Mouse (Mus musculus) hindlimb bud, embryonic 11.5 days (tissue): ENCODE measurements around the gene Nek7.

ENCODE experiments used
- DNase-seq: peaks from one replicate; pipeline ENCODE4 v3.0.0-alpha.2; 2012; ENCODE audit warnings: low read depth, low spot score; ENCODE audit errors: extremely low spot score

Nek7 gene

DNA sequence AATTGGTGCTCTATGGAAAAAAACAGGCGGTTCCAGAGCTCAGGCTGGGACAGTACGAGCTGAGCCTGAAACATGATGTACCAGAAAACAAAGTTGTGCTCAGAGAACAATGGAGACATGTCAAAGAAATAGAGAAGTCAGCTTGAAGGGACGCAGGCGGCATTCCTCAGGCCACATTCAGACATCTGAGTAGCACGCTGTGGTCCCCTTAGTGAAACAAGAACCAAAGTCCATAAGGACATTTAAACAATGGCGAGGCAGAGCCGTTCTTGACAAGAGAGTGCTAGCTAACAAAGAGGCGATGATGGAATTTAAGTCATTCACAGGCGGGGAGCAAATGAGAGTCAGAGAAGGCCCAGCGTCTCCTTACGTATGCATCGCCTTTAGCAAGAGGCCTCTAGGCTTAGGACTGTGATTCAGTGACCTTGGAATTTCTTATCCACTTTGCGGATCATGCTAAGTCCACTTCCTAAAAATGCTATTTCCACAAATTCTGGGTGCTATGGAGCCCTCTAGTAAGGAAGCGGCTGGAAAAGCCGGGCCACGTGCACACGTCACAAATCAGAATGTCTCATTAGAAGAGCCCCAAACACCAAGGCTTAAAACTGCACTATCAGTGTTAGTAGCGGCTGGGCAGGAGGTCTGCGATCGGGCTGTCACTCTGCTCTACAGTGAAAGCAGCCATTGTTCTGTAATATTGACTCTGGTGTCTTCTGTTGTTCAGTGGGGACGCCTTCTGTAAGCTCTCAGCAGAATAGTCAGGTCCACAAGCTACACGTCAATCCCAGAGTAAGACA is 48.2 kb downstream of the Nek7 start:
- no peak for DNase-seq

DNA sequence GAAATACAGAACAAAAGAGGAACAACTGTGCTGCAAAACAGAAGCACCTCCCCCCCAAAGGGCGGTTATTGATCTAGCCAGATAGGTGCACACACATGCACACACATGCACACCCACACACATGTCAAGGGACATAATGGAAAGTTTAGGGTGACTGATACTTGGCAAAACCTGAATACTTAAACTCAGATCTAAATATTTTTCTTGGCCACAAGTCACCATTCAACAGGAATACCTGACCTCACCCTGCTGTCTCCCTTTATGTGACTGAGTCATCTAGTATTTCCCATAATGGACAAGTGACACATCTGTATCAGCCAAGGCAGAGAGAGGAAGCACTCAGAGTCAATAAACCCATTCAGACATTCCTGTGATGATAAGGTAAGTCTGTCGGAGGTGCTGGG is 48.9 kb downstream of the Nek7 start:
- DNase-seq, result no peak

DNA sequence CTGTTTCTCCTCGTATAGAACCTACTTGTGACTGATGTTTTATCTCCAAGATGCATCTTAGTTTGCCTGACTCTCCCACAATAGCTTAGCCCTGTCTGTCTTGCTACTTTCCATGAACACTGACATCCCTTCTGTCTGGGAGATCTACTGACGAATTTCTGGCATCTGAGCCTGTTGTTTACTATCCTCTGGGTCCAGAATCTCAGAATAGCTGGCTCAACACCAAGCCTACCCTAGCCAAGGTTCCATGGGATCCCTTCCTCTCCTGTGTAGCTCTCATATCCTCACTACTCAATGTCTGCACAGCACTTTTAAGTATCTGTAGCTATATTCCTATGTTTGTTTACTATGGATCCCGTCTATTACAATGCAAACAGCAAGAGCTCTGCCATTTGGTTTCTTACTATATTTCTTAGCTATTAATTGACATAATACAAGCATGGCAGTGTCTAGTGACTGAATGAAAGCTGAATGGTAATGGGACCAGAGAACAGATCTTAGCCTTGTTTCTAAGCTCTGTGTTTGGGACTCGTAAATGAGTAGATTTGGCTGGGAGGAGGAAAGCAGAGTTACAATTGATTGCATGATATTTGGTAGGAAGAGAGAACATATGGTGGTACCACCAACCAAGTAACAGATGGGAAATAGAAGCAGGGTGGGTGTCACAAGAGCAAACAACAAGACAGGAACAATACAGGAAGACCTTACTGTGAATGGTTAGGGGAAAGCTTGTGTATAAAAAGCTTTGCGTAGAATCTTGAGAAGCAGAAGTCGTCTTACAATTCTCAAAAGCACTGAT is 51.3 kb downstream of the Nek7 start:
- no peak for DNase-seq

DNA sequence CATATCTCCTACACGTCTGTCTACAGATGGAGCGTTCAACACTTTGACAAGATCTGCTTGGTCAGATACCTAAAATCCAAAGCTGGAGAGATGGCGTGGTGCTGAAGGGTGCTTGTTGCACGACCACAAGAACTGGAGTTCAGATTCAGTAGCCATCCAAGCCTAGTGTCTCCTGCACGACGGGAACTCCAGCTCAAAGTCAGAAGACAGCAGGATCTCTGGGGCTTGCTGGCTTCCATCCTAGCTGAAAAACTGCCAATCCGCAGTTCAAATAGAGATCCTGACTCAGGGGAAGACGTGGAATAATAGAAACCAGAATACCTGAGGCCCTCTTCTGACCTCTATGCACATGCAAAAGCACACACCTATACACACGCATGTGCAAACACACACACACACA is 52.0 kb downstream of the Nek7 start:
- no peak for DNase-seq

DNA sequence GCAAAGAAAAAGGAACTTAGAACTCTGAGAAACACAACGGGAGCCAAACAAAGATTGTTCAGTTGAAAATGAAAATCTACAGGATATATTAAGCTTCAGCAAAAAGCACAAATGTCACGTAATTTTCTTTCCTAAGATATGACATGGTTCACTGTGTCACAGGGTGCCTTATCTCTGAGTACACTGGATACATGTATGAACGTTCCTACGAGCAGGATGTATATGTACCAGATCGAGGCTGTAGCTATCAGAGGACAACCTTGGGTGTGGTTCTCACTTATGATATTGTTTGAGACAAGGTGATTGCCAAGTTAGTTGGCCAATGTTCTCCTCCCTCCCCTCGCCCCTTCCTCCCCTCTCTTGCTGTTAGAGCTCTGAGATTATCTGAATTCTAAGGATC is 55.3 kb downstream of the Nek7 start:
- DNase-seq, result no peak

DNA sequence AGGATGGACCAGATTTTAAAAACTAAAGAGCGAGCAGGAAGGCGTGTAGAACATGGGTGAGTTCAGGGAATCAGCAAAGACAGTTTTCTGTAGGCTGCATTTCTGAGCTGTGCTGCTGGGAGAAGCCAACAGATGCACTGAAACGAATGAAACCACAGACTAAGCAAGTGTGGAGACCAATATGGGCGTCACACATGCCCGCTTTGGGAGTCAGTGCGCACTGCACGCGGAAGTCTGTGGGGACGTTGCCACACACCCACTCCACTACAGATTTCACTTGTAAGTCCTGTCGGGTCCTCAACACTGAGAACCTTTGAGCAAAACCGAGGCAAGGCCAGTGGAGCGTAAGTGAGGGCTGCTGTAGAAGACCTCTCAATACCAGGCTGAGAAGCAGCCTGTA is 59.2 kb downstream of the Nek7 start:
- no peak for DNase-seq

DNA sequence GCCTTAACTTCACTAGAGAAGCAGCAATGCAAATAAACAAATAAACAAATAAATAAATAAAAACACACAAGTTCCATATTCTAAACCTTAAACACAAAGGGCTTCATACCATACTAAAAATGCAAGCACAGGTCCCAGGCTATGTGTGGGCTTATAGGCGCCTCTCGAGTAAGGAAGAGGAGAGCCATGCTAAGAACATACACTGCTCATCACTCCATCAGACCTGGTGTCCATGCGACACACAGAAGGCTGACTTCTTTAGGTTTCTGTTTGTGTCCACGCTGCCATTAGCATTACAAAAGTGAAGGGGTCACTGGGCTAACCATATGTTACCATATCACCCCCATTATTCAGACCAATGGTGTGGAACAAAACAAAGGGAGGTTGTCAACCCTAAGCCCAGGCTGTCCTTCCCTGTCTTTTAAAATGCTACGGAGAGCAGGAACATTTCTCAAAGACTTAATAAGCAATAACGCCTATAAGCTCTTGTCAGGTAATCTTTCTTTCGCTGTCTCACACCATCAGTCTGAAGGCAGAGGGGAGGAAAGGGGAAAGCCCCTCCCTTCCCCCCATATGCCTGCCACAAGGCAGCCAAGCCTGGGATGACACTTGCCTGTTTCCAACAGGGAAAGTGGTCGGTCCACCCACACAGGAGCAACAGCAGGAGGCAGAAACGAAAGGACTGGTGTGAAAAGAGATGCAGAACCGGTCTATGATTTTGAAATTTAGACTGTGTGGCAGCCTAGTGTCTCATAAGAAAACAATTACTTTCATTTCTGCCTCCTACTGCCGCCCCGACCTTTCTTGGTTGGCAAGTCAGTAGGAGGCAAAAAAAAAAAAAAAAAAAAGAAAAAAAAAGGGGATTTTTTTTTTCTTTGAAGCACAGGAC is 60.5 kb downstream of the Nek7 start:
- DNase-seq, result no peak

DNA sequence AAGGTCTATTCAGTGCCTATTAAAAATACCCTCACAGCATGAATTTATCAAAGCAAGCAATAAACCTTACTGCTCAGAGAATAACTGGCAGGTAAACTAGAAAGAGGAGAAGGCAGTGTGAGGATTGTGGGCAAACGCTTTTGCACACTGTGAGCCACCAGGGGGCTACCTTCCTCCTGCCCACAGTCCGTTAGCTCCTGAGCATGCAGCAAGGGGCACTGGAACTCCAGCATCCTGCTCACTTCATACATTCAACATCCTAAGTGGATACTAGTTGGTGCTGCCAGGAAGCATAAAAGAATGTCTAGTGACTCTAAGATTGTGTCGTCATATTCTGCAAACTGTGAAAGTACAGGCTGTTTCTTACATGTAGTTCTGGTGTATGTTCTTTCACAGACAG is 61.6 kb downstream of the Nek7 start:
- no peak for DNase-seq

DNA sequence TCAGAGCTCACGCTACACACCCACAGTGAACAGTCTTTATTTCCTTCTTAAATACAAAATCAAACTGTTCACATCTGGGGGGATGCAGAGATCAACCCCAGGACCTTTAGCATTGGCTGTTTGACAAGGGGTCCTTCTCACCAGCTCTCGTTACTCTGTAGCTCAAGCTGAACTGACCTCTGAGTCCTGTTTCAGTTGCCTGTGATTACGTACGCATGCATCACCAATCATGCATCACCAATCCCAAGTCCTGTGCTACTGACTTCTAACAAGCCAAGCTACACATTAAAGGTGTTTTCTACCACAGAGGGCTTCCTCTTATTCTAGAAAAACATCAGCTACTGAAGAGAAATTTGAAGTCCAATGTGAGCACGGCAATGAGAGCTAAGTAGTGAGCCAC is 65.0 kb downstream of the Nek7 start:
- DNase-seq, result no peak

DNA sequence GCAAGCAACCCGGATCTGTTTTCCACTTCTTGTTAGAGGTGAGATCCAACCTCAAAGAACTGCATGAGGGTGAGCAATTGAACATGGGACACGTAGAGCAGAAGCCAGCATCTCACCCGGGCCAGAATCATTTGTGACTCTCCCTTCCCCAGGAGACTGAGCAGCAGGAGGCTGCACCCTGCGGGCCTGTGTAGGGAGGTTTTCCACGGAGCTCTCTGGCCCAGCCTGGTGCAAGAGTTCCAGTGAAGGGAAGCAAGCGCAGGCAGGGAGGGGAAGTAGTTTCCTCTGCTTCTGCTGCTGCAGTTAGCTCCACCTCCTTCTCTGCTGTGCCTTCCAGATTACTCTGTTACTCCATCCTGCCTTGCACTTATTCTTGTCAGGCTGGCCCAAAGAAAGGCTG is 69.8 kb downstream of the Nek7 start:
- no peak for DNase-seq

DNA sequence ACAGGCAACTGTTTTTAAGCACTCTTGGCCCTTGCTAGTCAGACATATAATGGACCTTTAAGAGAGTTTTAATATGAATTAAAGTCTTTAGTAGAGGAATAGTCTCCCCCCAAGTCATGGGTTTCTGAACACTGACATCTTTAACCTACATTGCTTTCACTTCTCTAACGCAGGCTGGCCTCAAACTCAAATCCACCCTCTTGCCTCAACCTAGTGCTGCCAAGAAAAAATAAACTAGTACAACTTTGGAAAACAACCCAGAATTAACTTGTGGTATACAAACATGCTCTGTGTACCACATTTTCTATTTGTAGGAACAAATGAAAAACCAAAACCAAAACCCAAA is 77.8 kb downstream of the Nek7 start:
- no peak for DNase-seq

DNA sequence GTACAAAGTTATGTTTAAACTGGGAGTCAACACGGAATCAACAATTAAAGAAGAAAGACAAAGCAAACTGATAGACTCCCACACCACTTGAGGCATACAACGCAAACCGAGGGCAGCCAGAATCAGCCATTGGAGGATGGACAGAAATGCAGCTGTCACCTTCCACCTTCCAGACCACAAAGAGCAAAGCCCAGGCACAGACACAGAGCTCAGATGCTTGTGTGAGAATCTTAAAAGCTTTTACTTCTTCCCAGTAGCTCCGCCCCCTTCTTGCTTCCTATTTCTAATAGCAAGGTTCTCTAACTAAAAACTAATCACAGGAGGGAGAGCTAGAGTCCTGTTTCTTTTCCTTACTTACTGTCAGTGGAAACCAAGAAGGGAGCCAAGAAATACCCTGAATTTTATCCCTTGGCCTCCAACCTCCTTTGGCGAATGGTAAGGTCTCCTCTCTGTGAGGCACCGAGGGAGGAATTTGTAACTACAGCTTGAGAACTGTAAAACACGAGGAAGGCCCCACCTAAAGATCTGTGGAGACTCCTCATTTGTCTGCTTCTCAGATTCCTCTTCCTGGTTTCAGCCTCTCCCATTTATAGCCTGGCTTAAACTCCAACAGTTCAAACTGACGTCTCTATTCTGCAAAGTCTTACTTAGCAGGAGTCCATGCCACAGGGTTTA is 78.3 kb downstream of the Nek7 start:
- DNase-seq, result no peak

DNA sequence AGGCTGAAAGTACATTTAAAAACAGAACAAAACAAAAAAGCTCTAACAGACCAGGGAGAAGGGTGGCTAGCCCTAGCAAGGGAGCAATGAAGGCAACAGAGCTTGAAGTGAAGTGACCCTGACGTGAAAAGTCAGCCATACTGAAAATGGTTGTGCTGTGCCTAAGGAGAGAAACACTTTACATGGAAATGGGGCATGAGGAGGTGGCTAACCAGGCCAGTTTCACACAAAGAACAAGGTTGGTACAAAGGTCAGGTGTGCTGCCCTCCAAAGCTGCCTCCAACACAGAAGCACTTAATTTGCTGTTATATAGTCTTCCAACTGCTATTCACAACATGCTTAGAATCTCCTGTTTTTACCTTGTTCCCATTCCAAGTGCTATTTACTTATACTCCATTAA is 80.2 kb downstream of the Nek7 start:
- DNase-seq, result no peak

DNA sequence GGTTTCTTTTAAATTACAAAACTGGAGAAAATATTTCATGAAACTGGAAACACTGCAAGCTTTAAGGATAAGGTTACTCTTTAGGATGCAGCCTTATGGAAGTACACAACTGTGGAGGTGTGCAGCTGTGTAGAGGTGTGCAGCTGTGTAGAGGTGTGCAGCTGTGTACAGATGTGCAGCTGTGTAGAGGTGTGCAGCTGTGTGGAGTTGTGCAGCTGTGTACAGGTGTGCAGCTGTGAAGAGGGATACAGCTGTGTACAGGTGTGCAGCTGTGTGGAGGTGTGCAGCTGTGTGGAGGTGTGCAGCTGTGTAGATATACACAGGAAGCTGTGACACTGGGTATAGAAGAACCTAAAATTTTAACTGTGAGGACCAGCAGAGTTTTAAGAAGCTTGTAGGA is 81.7 kb downstream of the Nek7 start:
- no peak for DNase-seq

DNA sequence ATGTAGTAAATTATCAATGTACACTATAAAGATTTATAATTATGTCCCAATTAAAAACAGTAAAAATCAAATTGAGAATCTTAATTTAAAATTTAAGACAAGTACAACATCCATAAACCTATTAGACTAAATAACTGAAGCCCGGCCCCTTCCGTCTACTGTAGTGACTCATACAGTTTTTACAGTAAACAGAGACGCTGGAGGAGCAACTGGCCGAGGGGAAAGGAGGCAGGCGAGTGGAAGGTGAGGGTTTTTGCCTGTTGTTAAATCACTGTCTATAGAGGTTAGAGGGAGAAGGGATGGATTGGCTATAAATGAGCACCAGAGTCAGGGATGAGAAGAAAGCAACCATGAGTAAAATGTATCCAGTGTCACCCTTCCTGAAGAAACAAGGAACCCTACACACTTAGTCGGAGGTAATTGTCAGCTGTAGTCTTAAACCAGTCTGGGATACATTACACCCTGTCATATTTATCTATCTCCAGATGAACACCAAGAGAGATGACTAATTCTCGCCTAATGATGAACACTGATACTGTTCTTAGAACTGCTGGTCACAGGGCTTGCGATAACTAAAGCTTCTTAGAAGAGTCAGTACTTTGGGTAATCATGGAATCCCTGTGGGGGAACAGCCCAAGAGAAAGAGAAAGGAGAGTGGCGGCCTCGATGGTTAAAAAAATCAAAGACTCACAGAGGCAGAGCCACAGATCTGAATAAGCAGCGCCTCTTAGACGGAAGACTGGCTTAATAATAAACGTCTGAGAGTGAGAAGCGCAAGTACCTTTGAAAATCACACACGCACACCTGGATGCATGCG is 84.0 kb downstream of the Nek7 start:
- no peak for DNase-seq

DNA sequence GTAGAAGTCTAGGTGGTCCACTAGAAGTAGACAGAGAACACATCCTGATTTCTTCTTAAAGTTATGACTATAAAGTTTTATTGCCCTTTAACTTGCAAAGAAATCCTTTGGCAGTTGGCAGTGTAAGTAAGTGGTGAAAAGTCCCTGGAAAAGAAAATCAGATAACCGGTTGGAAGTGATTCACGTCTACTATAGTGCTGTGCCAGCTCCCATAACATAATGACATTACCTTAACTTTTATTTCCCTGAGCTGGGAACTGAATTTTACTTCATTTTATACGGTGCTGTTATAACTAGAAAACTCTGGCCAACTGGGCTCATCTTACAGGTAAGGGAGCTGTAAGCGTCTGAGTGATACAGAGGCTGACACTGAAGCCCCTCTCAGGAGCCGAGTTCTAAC is 89.3 kb downstream of the Nek7 start:
- DNase-seq, result no peak

DNA sequence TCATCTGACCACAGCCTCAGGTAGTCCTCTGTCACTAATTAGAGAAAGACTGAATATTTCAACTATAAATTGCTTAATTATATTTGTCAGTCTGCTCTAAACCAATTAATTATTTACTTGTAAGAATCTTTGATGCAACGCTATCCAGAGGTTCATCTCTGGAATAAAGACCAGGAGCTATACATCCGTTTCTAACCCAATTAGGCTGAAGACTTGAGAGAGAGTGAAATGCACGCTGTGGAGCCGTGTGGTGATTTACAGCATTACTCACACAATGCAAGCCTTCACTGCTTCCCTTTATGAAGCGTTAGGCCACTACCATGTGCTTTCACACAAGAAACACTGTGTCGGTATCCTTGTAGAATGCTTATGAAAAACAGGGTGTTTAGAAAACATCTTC is 96.0 kb downstream of the Nek7 start:
- DNase-seq, result no peak

DNA sequence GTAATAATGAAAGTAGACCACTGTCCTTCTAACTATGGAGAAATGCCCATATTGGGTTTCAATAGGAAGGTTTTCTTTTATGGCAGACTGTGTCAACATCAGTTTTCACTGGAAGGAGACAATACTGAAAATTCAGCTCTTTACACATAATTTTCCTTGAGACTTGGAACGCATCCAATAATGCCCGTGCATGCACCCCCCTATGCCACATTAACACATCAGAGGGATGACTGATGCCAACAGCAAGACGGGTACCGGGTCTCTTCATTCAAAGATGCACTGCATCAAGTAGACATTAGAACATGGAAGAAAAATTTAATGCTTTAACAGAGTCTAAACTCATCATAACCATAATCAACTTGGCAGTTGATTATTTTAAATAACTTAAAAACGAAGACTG is 101.7 kb downstream of the Nek7 start:
- DNase-seq, result no peak

DNA sequence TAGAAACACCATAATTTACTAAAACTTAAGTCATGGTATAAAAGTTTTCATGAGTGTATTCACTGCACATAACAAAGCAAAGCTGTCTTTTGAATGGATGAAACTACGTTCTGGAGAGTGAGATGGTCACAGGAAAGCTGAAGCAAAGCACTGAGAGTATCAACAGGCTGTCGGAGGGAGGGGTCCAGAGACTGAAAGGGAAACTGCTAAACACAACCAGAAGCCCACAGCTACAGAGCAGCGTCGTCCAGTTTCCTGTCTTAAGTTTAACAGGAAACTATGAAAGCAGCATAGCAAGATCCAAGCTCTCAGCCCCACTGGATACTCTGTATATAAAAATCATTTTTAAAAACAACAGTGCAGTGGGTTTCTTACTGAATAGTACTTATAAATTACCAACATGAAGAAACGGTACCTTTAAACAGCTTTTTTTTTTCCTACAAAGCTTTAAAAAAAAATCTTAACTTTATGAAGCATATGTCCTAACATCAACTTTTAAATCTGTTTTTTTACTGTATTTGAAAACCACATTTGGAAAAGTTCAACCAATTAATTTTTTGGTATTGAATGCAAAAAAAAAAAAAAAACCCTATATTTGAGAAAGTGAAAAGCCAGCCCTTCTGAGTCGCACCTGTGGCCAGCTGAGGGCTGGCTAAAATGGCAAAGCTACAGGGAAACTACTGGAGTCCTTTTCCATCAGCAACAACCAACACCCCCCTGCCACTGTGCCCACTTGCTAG is 102.4 kb downstream of the Nek7 start:
- no peak for DNase-seq

DNA sequence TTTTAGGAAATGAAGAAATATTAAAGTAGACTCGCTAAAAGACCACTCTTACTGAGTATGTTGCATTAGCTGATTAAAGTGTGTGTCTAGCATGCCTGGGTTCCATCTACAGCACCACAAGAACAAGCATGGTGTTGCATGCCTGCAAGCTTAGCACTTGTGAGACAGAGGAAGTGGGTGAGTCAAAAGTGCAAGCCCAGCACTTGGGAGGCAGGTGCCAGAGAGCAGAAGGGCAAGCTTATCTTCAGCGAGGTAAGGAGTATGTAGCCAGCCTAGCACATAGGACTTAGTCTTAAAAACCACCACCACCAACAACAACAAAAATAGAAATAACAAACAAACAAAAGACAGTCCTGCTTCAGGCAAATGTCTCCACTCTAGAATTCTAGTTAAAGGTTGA is 103.0 kb downstream of the Nek7 start:
- DNase-seq, result no peak
